8 mouse cellular contexts compared by ENCODE assay signal in genomic region chr7:44869697-44870528, GRCm38 (mm10). TPM values are rescaled to one million over a fixed set of nuclear protein-coding genes. Genes with fewer than 3 reads are reported as not detected.
DNase-seq lines count a peak whose midpoint lies in the region; ATAC-seq lines count a peak whose summit lies in the region.

Ptov1 (minus strand) TSS chr7:44869788.

- ATAC-seq in hindbrain, embryonic 16.5 days, result peak; percentile 96

- H3K27me3 ChIP-seq in hindbrain, embryonic 16.5 days (replicated peaks; ENCODE audit: control insufficient read depth, insufficient read depth, low read length), result no peaks in the 10 kb centered on the region

- no peaks in the 10 kb centered on the region for H3K9me3 ChIP-seq in hindbrain, embryonic 16.5 days (ENCODE audit: control insufficient read depth, low read length)

- peak within 1 kb of the TSS; percentile 89 for H3K9ac ChIP-seq in hindbrain, embryonic 16.5 days (ENCODE audit: low read depth, low read length)

- peak; percentile 91 for DNase-seq in WW6 (ENCODE audit: low read depth, low spot score)
- DNase-seq in cerebellum, postnatal 4 days (ENCODE audit: low spot score in 2 of 2), result peak; percentile 87 to 93
- DNase-seq in gastrocnemius, adult 18-20 months (ENCODE audit: low spot score), result peak; percentile 93
- peak; percentile 90 to 96 for DNase-seq in left cerebral cortex, adult 18-20 months (ENCODE audit: low spot score in 2 of 2)
- peak; percentile 98 for DNase-seq in right cerebral cortex, adult 18-20 months
- peak; percentile 65 for DNase-seq in urinary bladder, postnatal 10 days (ENCODE audit: low spot score)

- peaks cover 41% of the 10 kb centered on the region for H3K4me1 ChIP-seq in hindbrain, embryonic 16.5 days (ENCODE audit: control insufficient read depth, insufficient read depth, low read depth, low read length)

- H3K4me2 ChIP-seq in hindbrain, embryonic 16.5 days (ENCODE audit: low read length), result peak within 1 kb of the TSS; percentile 94

- H3K79me2 ChIP-seq in macrophage (ENCODE audit: inconsistent target), result peaks cover 39% of the 10 kb centered on the region

- H3K36me3 ChIP-seq in hindbrain, embryonic 16.5 days (ENCODE audit: control insufficient read depth, insufficient read depth, low read length), result peaks cover 3% of the 10 kb centered on the region
- H3K36me3 ChIP-seq in macrophage (ENCODE audit: inconsistent target), result no peaks in the 10 kb centered on the region

- peak within 1 kb of the TSS; percentile 71 for H3K4me3 ChIP-seq in hindbrain, embryonic 16.5 days (ENCODE audit: low read length)
- H3K4me3 ChIP-seq in macrophage (ENCODE audit: inconsistent target), result peak within 1 kb of the TSS; percentile 26

- WGBS in hindbrain, embryonic 16.5 days, result 10% methylated on average over 29 of the region's 29 CpGs
- WGBS in macrophage (ENCODE audit: missing documents), result 10% methylated on average over 26 of the region's 29 CpGs

- H3K27ac ChIP-seq in hindbrain, embryonic 16.5 days (ENCODE audit: low read depth, low read length), result peak within 1 kb of the TSS; percentile 98
- H3K27ac ChIP-seq in macrophage, result peak within 1 kb of the TSS; percentile 63

RNA-seq across cellular contexts. Expression of gene Ptov1, which starts in this region (rescaled TPM):
- 100 to 1,000 TPM; 143 to 148 TPM for total RNA-seq in gastrocnemius, adult 18-20 months (2021)
- 389 and 459 TPM in 2 replicates for polyA plus RNA-seq in hindbrain, embryonic 16.5 days (2015; fragmentation: Nextera tagmentation; extraction: Ambion mirVana)
- total RNA-seq in left cerebral cortex, adult 18-20 months (2021), result 100 to 1,000 TPM; 280 to 295 TPM
- 100 to 1,000 TPM in 3 of 26 experiments, 10 to 100 TPM in 23; 23.8 to 108 (median 56.0) TPM for total RNA-seq in macrophage (2018; cell fraction: chromatin; rRNA removed)
- 10 to 100 TPM; 32.2 to 75.3 (median 46.0) TPM for total RNA-seq in macrophage (2018; cell fraction: cytosol; rRNA removed)
- total RNA-seq in macrophage (2018; cell fraction: nucleus; rRNA removed), result 10 to 100 TPM; 17.0 to 77.8 (median 39.3) TPM
- 38.5 to 61.7 TPM (median 49.4 TPM) in 3 replicates for polyA plus RNA-seq in macrophage (2018)

Comparison
In these comparisons a context has a peak if more than half of its experiments do, and no peak if none do; other contexts are left out.
1. Peak in every context shown above with its lines: DNase-seq, ATAC-seq, H3K4me3 ChIP-seq and H3K27ac ChIP-seq.